Mouse (Mus musculus) midbrain, embryonic 13.5 days (tissue): ENCODE measurements at regions not wholly inside any gene's neighbourhood (a gene's known extent, or its start where the extent isn't known, plus 50 kb on each side); places are given as distances from the start of the nearest gene placed in this dataset.

Experiments used
- ATAC-seq: fragments of 200-750 bp; cut with Nextera tagmentation; 2 replicates; pipeline ENCODE4 v1.8.0; 2017; ENCODE audit warnings: mild to moderate bottlenecking, moderate TSS enrichment, moderate library complexity
- H3K27ac ChIP-seq: fragments of 300-500 bp; sonication (generic); 2 replicates; pipeline ENCODE4 v1.5.1; 2015; ENCODE audit warnings: inconsistent platforms, mild to moderate bottlenecking, moderate library complexity
- H3K27me3 ChIP-seq: fragments of 300-500 bp; sonication (generic); 2 replicates; pipeline ENCODE4 v1.6.1; 2015; ENCODE audit warnings: mild to moderate bottlenecking, inconsistent platforms
- H3K36me3 ChIP-seq: fragments of 300-500 bp; sonication (generic); 2 replicates; pipeline ENCODE4 v1.6.1; 2015; ENCODE audit warnings: mild to moderate bottlenecking, inconsistent platforms
- H3K4me1 ChIP-seq: fragments of 300-500 bp; sonication (generic); replicated peaks from 2 replicates; pipeline ENCODE4 v1.6.1; 2015; ENCODE audit warnings: inconsistent platforms
- H3K4me2 ChIP-seq: fragments of 300-500 bp; sonication (generic); replicated peaks from 2 replicates; pipeline ENCODE4 v1.6.1; 2015; ENCODE audit warnings: moderate library complexity, mild to moderate bottlenecking, inconsistent platforms
- H3K4me3 ChIP-seq: fragments of 300-500 bp; sonication (generic); replicated peaks from 2 replicates; pipeline ENCODE4 v1.5.1; 2015; ENCODE audit warnings: mild to moderate bottlenecking, inconsistent platforms
- H3K9ac ChIP-seq: fragments of 300-500 bp; sonication (generic); replicated peaks from 2 replicates; pipeline ENCODE4 v1.6.1; 2015; ENCODE audit warnings: mild to moderate bottlenecking, inconsistent platforms
- H3K9me3 ChIP-seq: fragments of 300-500 bp; sonication (generic); 2 replicates; pipeline ENCODE4 v1.6.1; 2016; ENCODE audit warnings: mild to moderate bottlenecking, inconsistent platforms
- WGBS: fragments of 180-500 bp; shearing (Covaris S2); methylation state at CpG from one replicate; pipeline ENCODE4 v1.1.7; 2015; 5-methylcytosine and 5-hydroxymethylcytosine counted together

DNA sequence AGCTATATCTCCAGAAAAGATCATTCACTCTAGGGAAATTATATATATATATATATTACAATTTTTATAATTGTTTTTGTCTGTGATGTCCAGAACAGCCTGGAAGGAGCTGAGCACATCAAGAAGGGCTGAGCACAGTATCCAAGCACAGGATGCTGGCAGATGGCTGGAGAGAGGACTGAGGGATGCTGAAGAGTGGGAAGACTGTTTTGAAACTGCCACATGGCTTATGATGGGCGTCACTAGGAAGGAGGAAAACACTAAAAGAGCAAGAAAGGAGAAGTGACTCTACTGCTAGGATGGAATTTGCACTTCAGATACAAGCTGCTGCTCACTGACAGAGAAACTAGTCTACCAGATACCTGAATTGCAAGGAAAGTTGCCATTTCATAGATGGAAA is 50.4 kb upstream of the Atg10 start:
- Histone ChIP-seq H3K9ac (no peak overlapping the region), H3K27me3 (no peaks in the 10 kb centered on the region), H3K4me1 (no peaks in the 10 kb centered on the region), H3K27ac (no peak overlapping the region), H3K36me3 (no peaks in the 10 kb centered on the region), H3K4me2 (no peak overlapping the region), H3K4me3 (no peak overlapping the region), H3K9me3 (no peaks in the 10 kb centered on the region)
- no peak for ATAC-seq
- 87% methylated on average over 1 of the region's 1 CpGs for WGBS

DNA sequence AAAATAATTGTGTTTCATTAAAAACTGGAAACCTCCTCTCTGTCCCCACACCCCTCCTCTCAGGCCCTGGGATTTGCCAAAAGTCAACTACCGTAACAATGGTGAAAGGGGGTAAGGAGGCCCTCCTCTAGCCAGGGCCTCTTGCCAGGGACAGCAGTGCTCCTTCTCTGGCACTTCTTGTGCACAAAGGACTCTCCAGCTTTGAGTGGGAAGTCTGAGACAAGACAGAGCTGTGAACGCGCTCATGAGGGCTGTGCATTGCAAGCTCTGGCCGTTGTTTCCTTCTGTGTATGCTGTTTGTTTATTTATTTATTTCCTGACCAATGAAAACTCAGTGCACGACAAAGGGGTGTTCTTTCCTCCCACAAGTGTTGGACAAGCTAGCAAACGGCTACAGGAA is 50.8 kb upstream of the Atg10 start:
- Histone ChIP-seq H3K4me1 (no peaks in the 10 kb centered on the region), H3K4me2 (no peak overlapping the region), H3K36me3 (no peaks in the 10 kb centered on the region), H3K9ac (no peak overlapping the region), H3K27me3 (no peaks in the 10 kb centered on the region), H3K9me3 (no peaks in the 10 kb centered on the region), H3K27ac (no peak overlapping the region), H3K4me3 (no peak overlapping the region)
- WGBS: 71% methylated on average over 6 of the region's 6 CpGs
- peak; percentile 55; the same call in 1 of the 2 replicates for ATAC-seq

DNA sequence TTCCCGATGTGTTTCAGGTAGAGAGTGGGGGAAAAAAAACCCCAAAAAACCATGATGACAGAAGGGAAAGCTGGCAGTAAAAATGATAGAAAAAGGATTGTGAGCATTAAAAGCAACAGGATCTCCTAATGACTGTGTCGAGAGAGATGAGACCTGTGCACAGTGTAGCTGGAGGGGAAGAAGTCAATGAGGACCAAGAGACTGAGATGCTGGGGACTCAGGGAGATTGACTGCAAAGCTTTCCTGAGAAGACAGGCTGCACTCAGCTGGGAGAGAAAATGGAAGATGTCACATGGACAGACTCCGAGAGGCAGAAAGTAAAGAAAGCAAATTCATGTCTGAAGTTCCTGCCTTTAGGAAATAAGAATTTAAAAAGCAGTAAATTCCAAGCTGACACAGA is 55.7 kb upstream of the Atg10 start:
- no peak for ATAC-seq
- no peak overlapping the region for H3K9ac ChIP-seq
- H3K36me3 ChIP-seq: no peaks in the 10 kb centered on the region
- H3K4me2 ChIP-seq: no peak overlapping the region
- no peaks in the 10 kb centered on the region for H3K27me3 ChIP-seq
- H3K27ac ChIP-seq: no peak overlapping the region
- WGBS: 79% methylated on average over 3 of the region's 3 CpGs
- H3K4me1 ChIP-seq: no peaks in the 10 kb centered on the region
- no peak overlapping the region for H3K4me3 ChIP-seq
- H3K9me3 ChIP-seq: no peaks in the 10 kb centered on the region

DNA sequence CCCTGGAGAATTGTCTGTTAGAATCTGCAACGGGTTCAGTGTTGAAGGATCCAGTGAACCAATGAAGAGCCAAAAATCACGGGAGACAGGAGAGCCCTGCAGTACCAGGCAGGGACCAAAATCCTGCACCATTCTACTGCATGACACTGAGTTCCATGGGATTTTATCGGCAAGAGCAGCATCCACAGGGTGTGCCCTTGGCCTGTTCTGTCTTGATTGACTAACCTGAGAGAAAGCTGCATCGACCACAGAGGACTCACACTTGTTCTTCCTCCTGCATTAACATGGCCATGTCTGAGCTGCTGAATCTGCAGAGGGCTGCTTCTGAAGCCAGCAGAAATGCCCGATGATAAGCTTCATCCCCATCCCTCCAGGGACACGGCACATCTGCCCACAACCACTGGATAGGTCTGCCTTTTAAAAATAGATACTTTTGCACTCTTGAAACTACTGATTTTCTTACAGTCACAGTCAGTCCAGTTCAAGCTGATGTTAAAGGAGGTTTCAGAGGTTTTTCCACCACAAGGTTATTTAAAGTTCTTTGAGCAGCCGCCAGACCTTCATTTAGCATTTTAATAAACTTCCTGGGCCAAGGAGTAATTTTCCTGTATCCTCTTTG is 71.9 kb upstream of the Atg10 start:
- ATAC-seq: no peak
- Histone ChIP-seq H3K9me3 (0 out of 2 replicates have a peak, but pooled peaks cover 6% of the 10 kb centered on the region), H3K9ac (no peak overlapping the region), H3K4me3 (no peak overlapping the region), H3K4me1 (no peaks in the 10 kb centered on the region), H3K27me3 (no peaks in the 10 kb centered on the region), H3K27ac (no peak overlapping the region), H3K4me2 (no peak overlapping the region), H3K36me3 (no peaks in the 10 kb centered on the region)
- 75% methylated on average over 7 of the region's 7 CpGs for WGBS

DNA sequence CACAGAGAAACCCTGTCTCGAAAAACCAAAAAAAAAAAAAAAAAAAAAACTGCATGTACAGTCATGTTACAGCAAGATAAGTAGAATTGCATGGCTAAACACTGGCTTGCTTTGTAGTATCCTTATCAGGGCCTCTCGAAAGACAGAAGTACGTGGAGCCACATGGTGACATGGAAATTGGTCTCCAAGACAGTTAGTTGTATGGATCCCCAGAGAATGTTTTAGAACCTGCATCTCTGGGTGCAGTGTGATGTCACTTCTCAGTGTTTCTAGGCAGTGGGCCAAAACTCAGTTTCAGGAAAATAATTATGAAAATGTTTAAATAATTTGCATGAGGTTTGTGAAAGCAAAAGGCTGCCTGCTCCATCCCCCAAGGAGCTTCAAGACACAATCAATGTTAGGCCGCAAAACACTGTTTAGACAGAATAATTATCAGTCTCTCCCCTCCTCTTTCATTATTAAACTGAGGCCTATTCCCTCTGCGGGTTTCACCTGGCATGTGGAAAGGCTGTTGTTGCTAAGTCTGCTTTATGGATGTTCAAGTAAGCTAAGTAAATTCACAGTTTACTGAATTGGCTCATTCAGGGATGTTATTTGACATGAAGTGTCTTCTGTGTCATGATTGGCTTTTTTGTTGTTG is 72.9 kb upstream of the Atg10 start:
- H3K36me3 ChIP-seq: no peaks in the 10 kb centered on the region
- H3K27ac ChIP-seq: no peak overlapping the region
- no peak for ATAC-seq
- no peaks in the 10 kb centered on the region for H3K27me3 ChIP-seq
- H3K4me3 ChIP-seq: no peak overlapping the region
- no peak overlapping the region for H3K9ac ChIP-seq
- 0 out of 2 replicates have a peak, but pooled peaks cover 6% of the 10 kb centered on the region for H3K9me3 ChIP-seq
- H3K4me2 ChIP-seq: no peak overlapping the region
- WGBS: 69% methylated on average over 5 of the region's 5 CpGs
- no peaks in the 10 kb centered on the region for H3K4me1 ChIP-seq

DNA sequence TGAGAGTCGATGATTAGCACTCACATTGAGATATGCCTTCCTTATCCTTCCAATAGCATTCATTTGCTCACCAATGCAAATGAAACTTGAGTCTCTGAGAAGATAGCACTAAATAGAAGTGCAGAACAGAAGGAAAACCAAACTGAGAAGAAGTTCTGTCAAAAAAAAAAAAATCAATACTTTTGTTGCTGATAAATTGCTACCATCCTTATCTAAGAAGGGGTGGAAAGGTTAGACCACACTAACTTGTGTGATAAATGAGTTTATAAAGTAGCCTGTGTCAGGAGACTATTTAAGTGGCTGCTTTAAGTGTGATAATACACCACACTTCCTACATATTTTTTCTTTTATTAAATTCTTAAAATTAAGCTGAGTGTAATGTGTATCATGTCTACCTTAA is 78.1 kb upstream of the Atg10 start:
- Histone ChIP-seq H3K36me3 (no peaks in the 10 kb centered on the region), H3K4me1 (no peaks in the 10 kb centered on the region), H3K9ac (no peak overlapping the region), H3K27me3 (no peaks in the 10 kb centered on the region), H3K4me2 (no peak overlapping the region), H3K4me3 (no peak overlapping the region), H3K9me3 (0 out of 2 replicates have a peak, but pooled peaks cover 6% of the 10 kb centered on the region), H3K27ac (no peak overlapping the region)
- ATAC-seq: no peak
- WGBS: 93% methylated on average over 1 of the region's 1 CpGs

DNA sequence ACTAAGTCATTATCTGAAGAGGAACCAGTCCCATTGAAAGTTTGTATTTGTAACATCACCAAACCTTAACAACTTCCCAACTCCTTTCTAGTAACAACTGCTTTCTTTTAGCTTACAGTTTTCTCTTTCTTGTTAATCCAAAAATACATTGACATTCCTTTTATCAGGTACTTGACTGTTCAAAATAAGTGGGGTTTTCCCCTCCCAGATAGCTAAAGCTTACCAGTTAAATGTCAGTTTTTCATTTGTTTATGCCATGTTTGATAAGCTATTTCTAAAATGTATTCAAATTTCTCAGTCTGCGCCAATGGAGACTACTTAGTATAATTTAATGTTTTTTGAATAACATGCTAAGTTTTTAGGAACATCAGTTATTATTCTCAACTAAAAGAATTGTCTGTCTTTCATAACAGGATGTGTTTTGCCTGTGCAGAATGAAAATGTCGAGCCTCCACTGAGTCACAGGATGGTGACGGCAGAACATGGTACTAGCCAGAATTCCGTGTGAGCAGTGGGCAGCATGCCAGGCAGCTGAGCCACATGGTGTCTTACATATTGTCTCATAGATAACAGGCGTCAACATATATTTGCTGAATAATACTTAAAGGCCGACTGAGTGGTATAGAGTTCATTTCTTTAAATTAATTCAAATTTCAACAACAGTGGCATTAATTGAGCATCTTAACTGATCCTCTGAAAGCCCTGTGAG is 82.1 kb upstream of the Atg10 start:
- Histone ChIP-seq H3K36me3 (no peaks in the 10 kb centered on the region), H3K4me1 (no peaks in the 10 kb centered on the region), H3K4me3 (no peak overlapping the region), H3K9ac (no peak overlapping the region), H3K9me3 (no peaks in the 10 kb centered on the region), H3K4me2 (no peak overlapping the region), H3K27ac (no peak overlapping the region), H3K27me3 (no peaks in the 10 kb centered on the region)
- 79% methylated on average over 6 of the region's 6 CpGs for WGBS
- no peak for ATAC-seq

DNA sequence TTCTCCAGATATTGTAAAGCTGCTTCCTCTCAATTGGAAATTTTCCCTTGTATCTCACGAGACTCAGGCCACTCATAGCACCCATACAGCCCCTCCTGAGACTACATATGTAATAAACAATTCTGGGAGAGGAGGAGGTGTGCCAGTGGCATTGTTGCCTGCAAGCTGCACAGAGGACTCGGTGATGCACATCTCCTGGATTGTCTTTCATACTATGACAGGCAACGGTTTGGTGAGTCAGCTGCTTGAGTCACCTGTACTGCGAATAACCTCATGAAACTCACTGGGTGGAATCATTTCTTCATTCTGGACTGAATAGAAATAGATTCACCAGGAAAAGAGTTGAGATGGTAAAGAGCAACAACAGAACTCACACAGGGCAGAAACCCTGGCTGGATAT is 82.8 kb upstream of the Atg10 start:
- no peak for ATAC-seq
- no peaks in the 10 kb centered on the region for H3K27me3 ChIP-seq
- 68% methylated on average over 4 of the region's 4 CpGs for WGBS
- no peaks in the 10 kb centered on the region for H3K36me3 ChIP-seq
- H3K9me3 ChIP-seq: no peaks in the 10 kb centered on the region
- H3K4me2 ChIP-seq: no peak overlapping the region
- H3K9ac ChIP-seq: no peak overlapping the region
- no peaks in the 10 kb centered on the region for H3K4me1 ChIP-seq
- no peak overlapping the region for H3K27ac ChIP-seq
- no peak overlapping the region for H3K4me3 ChIP-seq

DNA sequence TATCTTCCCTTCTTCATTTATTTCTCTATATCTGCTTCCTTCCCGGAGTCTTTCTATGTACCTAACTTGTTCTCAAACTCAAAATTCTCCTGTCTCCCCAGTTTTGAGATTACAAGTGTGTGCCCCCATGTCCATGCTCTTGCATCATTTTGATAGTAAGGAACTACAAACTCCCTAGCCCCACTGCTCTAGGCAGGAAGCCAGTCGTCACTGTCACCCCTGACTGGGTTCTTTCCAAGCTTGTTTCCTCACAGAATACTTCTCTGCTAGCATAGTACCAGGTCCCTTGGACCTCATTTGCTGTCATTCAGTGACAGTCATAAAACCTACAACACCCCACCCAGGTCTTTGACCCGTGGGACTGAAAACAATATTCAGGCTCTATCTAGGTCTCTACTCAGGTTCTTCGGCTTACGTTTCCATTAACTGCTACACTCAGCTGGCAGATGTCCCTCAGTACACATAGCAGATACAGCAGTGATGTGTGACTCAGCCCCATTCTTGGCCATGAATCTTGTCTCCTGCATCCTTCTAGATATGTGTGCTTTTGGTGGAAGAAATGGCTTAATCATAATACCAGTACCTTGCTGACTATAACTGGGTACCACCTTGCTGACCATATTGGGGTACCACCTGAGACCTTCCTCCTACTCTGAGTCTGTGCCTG is 89.3 kb upstream of the Atg10 start:
- Histone ChIP-seq H3K36me3 (no peaks in the 10 kb centered on the region), H3K4me1 (no peaks in the 10 kb centered on the region), H3K9ac (no peak overlapping the region), H3K9me3 (no peaks in the 10 kb centered on the region), H3K27me3 (no peaks in the 10 kb centered on the region), H3K4me3 (no peak overlapping the region), H3K27ac (no peak overlapping the region), H3K4me2 (no peak overlapping the region)
- 91% methylated on average over 5 of the region's 5 CpGs for WGBS
- ATAC-seq: no peak

DNA sequence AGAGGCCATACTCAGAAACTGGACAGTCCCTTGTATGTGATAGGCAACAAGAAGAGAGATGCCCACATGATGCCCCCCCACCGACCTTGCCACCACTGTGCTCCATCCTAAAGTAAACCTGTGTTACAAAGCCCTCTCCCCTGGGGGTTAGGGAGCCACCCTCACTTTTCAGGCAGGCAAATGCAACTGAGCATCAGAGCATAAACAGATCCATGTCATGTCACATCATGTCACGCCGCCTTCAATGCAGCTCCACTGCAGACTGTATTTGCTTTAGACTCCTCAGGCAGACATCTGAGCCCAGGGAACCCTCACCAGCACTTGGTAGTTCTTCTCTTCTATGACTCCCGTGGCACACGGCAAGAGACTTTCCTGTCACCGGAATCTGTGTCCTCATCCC is 98.6 kb upstream of the Atg10 start:
- Histone ChIP-seq H3K27ac (no peak overlapping the region), H3K4me2 (no peak overlapping the region), H3K27me3 (no peaks in the 10 kb centered on the region), H3K4me3 (no peak overlapping the region), H3K4me1 (no peaks in the 10 kb centered on the region), H3K9ac (no peak overlapping the region), H3K36me3 (no peaks in the 10 kb centered on the region), H3K9me3 (no peaks in the 10 kb centered on the region)
- ATAC-seq: no peak
- 94% methylated on average over 6 of the region's 6 CpGs for WGBS

DNA sequence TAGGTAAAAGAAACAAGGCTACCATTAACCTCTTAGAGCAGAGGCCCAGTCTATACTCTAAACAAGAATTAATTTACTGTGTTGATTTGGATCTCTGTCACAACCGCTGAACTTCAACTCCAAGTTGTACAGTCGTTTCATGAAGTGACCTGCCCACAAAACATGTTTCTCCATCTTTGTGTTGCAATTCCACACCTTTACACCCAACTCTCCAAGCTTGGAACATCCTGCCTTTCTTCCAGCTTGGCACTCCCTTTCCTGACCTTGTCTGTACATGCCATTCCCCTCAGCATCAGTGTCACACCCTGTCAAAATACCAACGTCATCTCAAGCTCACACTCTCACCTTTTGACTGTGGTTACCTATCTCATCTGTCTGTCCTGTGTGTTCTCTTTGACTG is 103.1 kb upstream of the Atg10 start:
- Histone ChIP-seq H3K4me1 (no peaks in the 10 kb centered on the region), H3K36me3 (no peaks in the 10 kb centered on the region), H3K27ac (no peak overlapping the region), H3K4me2 (no peak overlapping the region), H3K9me3 (no peaks in the 10 kb centered on the region), H3K4me3 (no peak overlapping the region), H3K9ac (no peak overlapping the region), H3K27me3 (no peaks in the 10 kb centered on the region)
- 86% methylated on average over 3 of the region's 3 CpGs for WGBS
- ATAC-seq: no peak

DNA sequence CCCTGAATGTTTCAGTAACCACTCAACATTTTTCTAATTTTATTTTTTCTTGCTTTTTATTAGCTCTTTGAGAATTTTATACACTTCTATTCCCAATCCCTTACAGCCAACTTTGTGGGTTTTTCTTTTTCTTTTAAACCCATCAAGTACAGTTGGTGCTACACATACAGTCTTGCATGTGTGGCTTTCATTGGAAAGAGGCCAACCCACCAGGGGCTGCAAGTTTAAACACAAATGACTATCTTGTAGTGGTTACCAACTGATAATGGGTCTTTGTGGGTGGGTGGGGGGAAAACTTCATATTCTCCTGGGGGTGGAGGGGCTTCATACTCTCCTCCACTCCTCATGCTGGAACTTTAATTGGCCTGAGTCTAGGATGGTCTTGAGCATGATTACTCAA is 110.5 kb upstream of the Atg10 start:
- no peaks in the 10 kb centered on the region for H3K36me3 ChIP-seq
- H3K9ac ChIP-seq: no peak overlapping the region
- ATAC-seq: no peak
- no peaks in the 10 kb centered on the region for H3K9me3 ChIP-seq
- no peak overlapping the region for H3K4me2 ChIP-seq
- no peaks in the 10 kb centered on the region for H3K4me1 ChIP-seq
- no peaks in the 10 kb centered on the region for H3K27me3 ChIP-seq
- no peak overlapping the region for H3K27ac ChIP-seq
- no peak overlapping the region for H3K4me3 ChIP-seq
